Mouse (Mus musculus) neutrophil, adult 65 days (primary cell): ENCODE data around the gene Vps54. TPM values are rescaled to one million over a fixed set of nuclear protein-coding genes. Genes with fewer than 3 reads are reported as not detected.

Experiments used
- total RNA-seq: library from RNA; stranded (reverse); gene quantifications from 2 replicates; pipeline ENCODE4 v1.2.4, GENCODE M21; 2023

Vps54 gene
- total RNA-seq = 65.2 and 81.0 TPM in 2 replicates

GRCm38 (mm10) chr11:21239021-21239661, at the start of gene Vps54:
TSS of gene Vps54 (plus strand) at chr11:21239281.

Other genes starting within 250 kb of the Vps54 start
- 30.3 and 43.2 TPM in 2 replicates for gene Peli1, start 148.0 kb upstream of the Vps54 start, total RNA-seq
- 80.0 and 85.2 TPM in 2 replicates for gene Ugp2, start 131.9 kb downstream of the Vps54 start, total RNA-seq